Mouse (Mus musculus): ENCODE results near the gene Adam12. TPM values are rescaled to one million over a fixed set of nuclear protein-coding genes. Genes with fewer than 3 reads are reported as not detected.

Gene Adam12
- polyA plus RNA-seq, 1 experiment = 0.25 TPM

GRCm38 (mm10) chr7:134033939-134034338 is 198.0 kb downstream of the Adam12 start:
- H3K4me1 ChIP-seq (ENCODE audit: control insufficient read depth, insufficient read depth, insufficient read length, low read length) = no peaks in the 10 kb centered on the region
- TF ChIP-seq POLR2A (IDR thresholded peaks at IDR 0.05; ENCODE audit: low read depth, low read length) (no peak), CTCF (IDR thresholded peaks at IDR 0.05; ENCODE audit: extremely low read depth, insufficient read length, insufficient replicate concordance, low read depth, low read length) (no peak)
- H3K27me3 ChIP-seq (ENCODE audit: control insufficient read depth, insufficient read depth, low read length) = no peaks in the 10 kb centered on the region
- WGBS = 88% methylated on average over 2 of the region's 2 CpGs
- no peaks in the 10 kb centered on the region for H3K36me3 ChIP-seq (ENCODE audit: control insufficient read depth, insufficient read depth, low read length)
- no peak overlapping the region for H3K4me3 ChIP-seq (ENCODE audit: low read depth, low read length)
- H3K27ac ChIP-seq (ENCODE audit: insufficient read depth, low read depth, low read length) = no peak overlapping the region

- Histone ChIP-seq H3K4me3 (ENCODE audit: low read depth, low read length) (no peak overlapping the region), H3K4me1 (ENCODE audit: control insufficient read depth, insufficient read depth, insufficient read length, low read length) (no peaks in the 10 kb centered on the region), H3K36me3 (ENCODE audit: control insufficient read depth, insufficient read depth, low read length) (no peaks in the 10 kb centered on the region), H3K27ac (ENCODE audit: insufficient read depth, low read depth, low read length) (no peak overlapping the region), H3K27me3 (ENCODE audit: control insufficient read depth, insufficient read depth, low read length) (no peaks in the 10 kb centered on the region)
- WGBS = 17% methylated on average over 6 of the region's 6 CpGs
- TF ChIP-seq CTCF (IDR thresholded peaks at IDR 0.05; ENCODE audit: extremely low read depth, insufficient read length, insufficient replicate concordance, low read depth, low read length) (no peak), POLR2A (IDR thresholded peaks at IDR 0.05; ENCODE audit: low read depth, low read length) (no peak)
Measured at GRCm38 (mm10) chr7:134032959-134033366, 199.0 kb downstream of the Adam12 start.

GRCm38 (mm10) chr7:134031787-134032186 is 200.2 kb downstream of the Adam12 start:
- H3K4me3 ChIP-seq (ENCODE audit: low read depth, low read length) = no peak overlapping the region
- 91% methylated on average over 6 of the region's 6 CpGs for WGBS
- TF ChIP-seq POLR2A (IDR thresholded peaks at IDR 0.05; ENCODE audit: low read depth, low read length) (no peak), CTCF (IDR thresholded peaks at IDR 0.05; ENCODE audit: extremely low read depth, insufficient read length, insufficient replicate concordance, low read depth, low read length) (no peak)
- no peaks in the 10 kb centered on the region for H3K4me1 ChIP-seq (ENCODE audit: control insufficient read depth, insufficient read depth, insufficient read length, low read length)
- H3K27ac ChIP-seq (ENCODE audit: insufficient read depth, low read depth, low read length) = no peak overlapping the region
- no peaks in the 10 kb centered on the region for H3K36me3 ChIP-seq (ENCODE audit: control insufficient read depth, insufficient read depth, low read length)
- H3K27me3 ChIP-seq (ENCODE audit: control insufficient read depth, insufficient read depth, low read length) = no peaks in the 10 kb centered on the region

GRCm38 (mm10) chr7:134031256-134031655 is 200.7 kb downstream of the Adam12 start:
- TF ChIP-seq CTCF (IDR thresholded peaks at IDR 0.05; ENCODE audit: extremely low read depth, insufficient read length, insufficient replicate concordance, low read depth, low read length) = no peak
- TF ChIP-seq POLR2A (IDR thresholded peaks at IDR 0.05; ENCODE audit: low read depth, low read length) = no peak
- H3K36me3 ChIP-seq (ENCODE audit: control insufficient read depth, insufficient read depth, low read length) = no peaks in the 10 kb centered on the region
- no peak overlapping the region for H3K27ac ChIP-seq (ENCODE audit: insufficient read depth, low read depth, low read length)
- no peaks in the 10 kb centered on the region for H3K27me3 ChIP-seq (ENCODE audit: control insufficient read depth, insufficient read depth, low read length)
- no peaks in the 10 kb centered on the region for H3K4me1 ChIP-seq (ENCODE audit: control insufficient read depth, insufficient read depth, insufficient read length, low read length)
- H3K4me3 ChIP-seq (ENCODE audit: low read depth, low read length) = no peak overlapping the region
- 67% methylated on average over 2 of the region's 2 CpGs for WGBS

- no peak for TF ChIP-seq POLR2A (IDR thresholded peaks at IDR 0.05; ENCODE audit: low read depth, low read length)
- no peak overlapping the region for H3K4me3 ChIP-seq (ENCODE audit: low read depth, low read length)
- no peaks in the 10 kb centered on the region for H3K4me1 ChIP-seq (ENCODE audit: control insufficient read depth, insufficient read depth, insufficient read length, low read length)
- 62% methylated on average over 7 of the region's 7 CpGs for WGBS
- H3K27me3 ChIP-seq (ENCODE audit: control insufficient read depth, insufficient read depth, low read length) = no peaks in the 10 kb centered on the region
- no peaks in the 10 kb centered on the region for H3K36me3 ChIP-seq (ENCODE audit: control insufficient read depth, insufficient read depth, low read length)
- H3K27ac ChIP-seq (ENCODE audit: insufficient read depth, low read depth, low read length) = no peak overlapping the region
Measured at GRCm38 (mm10) chr7:134028281-134028830, 203.6 kb downstream of the Adam12 start.

GRCm38 (mm10) chr7:134027020-134027415 is 204.9 kb downstream of the Adam12 start:
- H3K36me3 ChIP-seq (ENCODE audit: control insufficient read depth, insufficient read depth, low read length) = no peaks in the 10 kb centered on the region
- H3K4me3 ChIP-seq (ENCODE audit: low read depth, low read length) = no peak overlapping the region
- peaks cover 3% of the 10 kb centered on the region; the same call in 1 of the 2 replicates for H3K4me1 ChIP-seq (ENCODE audit: control insufficient read depth, insufficient read depth, insufficient read length, low read length)
- H3K27ac ChIP-seq (ENCODE audit: insufficient read depth, low read depth, low read length) = no peak overlapping the region
- no peak for TF ChIP-seq POLR2A (IDR thresholded peaks at IDR 0.05; ENCODE audit: low read depth, low read length)
- no peak for TF ChIP-seq CTCF (IDR thresholded peaks at IDR 0.05; ENCODE audit: extremely low read depth, insufficient read length, insufficient replicate concordance, low read depth, low read length)
- no peaks in the 10 kb centered on the region for H3K27me3 ChIP-seq (ENCODE audit: control insufficient read depth, insufficient read depth, low read length)
- WGBS = 74% methylated on average over 5 of the region's 5 CpGs

- TF ChIP-seq POLR2A (IDR thresholded peaks at IDR 0.05; ENCODE audit: low read depth, low read length) (no peak), CTCF (IDR thresholded peaks at IDR 0.05; ENCODE audit: extremely low read depth, insufficient read length, insufficient replicate concordance, low read depth, low read length) (no peak)
- WGBS = 65% methylated on average over 16 of the region's 16 CpGs
- H3K4me1 ChIP-seq (ENCODE audit: control insufficient read depth, insufficient read depth, insufficient read length, low read length) = peaks cover 3% of the 10 kb centered on the region; the same call in 1 of the 2 replicates
- H3K36me3 ChIP-seq (ENCODE audit: control insufficient read depth, insufficient read depth, low read length) = no peaks in the 10 kb centered on the region
- no peaks in the 10 kb centered on the region for H3K27me3 ChIP-seq (ENCODE audit: control insufficient read depth, insufficient read depth, low read length)
- H3K4me3 ChIP-seq (ENCODE audit: low read depth, low read length) = no peak overlapping the region
- H3K27ac ChIP-seq (ENCODE audit: insufficient read depth, low read depth, low read length) = no peak overlapping the region
Measured at GRCm38 (mm10) chr7:134026200-134027019, 205.5 kb downstream of the Adam12 start.
